Mouse (Mus musculus) neutrophil, adult 83 days (primary cell): ENCODE results near the gene Nrp1. TPM values are rescaled to one million over a fixed set of nuclear protein-coding genes. Genes with fewer than 3 reads are reported as not detected.

Source experiments
- total RNA-seq, 2 experiments: library from RNA; stranded (reverse); gene quantifications; one replicate each; pipeline ENCODE4 v1.2.4; 2023

Gene Nrp1
- 10 to 100 TPM; 25.4 to 30.5 TPM for total RNA-seq

DNA sequence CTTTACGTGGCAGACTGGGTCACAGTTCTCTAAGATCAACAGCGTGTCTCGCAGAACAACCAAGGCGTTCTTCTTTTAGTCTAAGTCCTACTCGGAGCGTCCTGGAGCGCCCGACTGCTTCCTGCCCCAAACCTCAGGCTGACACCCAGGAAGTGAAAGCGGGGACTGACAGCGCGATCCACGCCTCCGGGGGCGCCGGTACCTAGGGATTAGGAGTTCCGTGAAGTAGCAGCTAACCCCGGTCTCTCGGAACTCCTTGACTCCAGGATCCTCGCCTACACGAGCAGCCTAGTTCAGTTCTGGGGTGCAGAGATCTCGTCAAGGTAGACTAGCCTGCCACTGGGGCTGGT lies at the start of gene Nrp1:
Gene Nrp1, plus strand, starts transcription at position 199 of the 350 bp plus-strand sequence.

